Mouse (Mus musculus) CH12.LX (cell line): ENCODE measurements around the gene Ces1b. TPM values are rescaled to one million over a fixed set of nuclear protein-coding genes. Genes with fewer than 3 reads are reported as not detected.

Experiments
- DNase-seq: peaks from one replicate; pipeline ENCODE4 v3.0.0-alpha.2; 2013; ENCODE audit errors: extremely low read depth
- H3K27ac ChIP-seq: 2 replicates; pipeline ENCODE4 v1.5.1; 2012; ENCODE audit warnings: low read depth, mild to moderate bottlenecking, control low read depth, moderate library complexity; ENCODE audit not compliant: insufficient read depth
- H3K27me3 ChIP-seq: replicated peaks from 2 replicates; pipeline ENCODE3; 2012; ENCODE audit warnings: inconsistent platforms
- H3K36me3 ChIP-seq, 2 experiments: replicated peaks in 1 of 2; 2 replicates each; pipeline versions ENCODE3 to v1.6.1; 2012; ENCODE audit warnings: inconsistent platforms in 1 of 2, low read length in 1 of 2, mild to moderate bottlenecking in 1 of 2, mixed read lengths in 1 of 2, moderate library complexity in 1 of 2; ENCODE audit not compliant: control insufficient read depth in 1 of 2, insufficient read depth in 1 of 2
- H3K4me1 ChIP-seq, 2 experiments: 2 replicates each; pipeline ENCODE4 v1.6.1; 2012; ENCODE audit warnings: inconsistent platforms in 1 of 2, moderate library complexity in 1 of 2; ENCODE audit not compliant: insufficient read depth in 2 of 2, control insufficient read depth in 1 of 2
- H3K4me2 ChIP-seq: 2 replicates; pipeline ENCODE4 v1.6.1; 2012; ENCODE audit warnings: low read depth, mild to moderate bottlenecking, control low read depth; ENCODE audit not compliant: poor library complexity, insufficient read depth, severe bottlenecking
- H3K4me3 ChIP-seq, 3 experiments: fragments of 150-350 bp in 1 of 3; sonication (generic) in 1 of 3; replicated peaks in 1 of 3; 2 replicates each; pipeline versions ENCODE3 to v1.5.1; 2011 to 2012; ENCODE audit warnings: low read depth in 2 of 3, low read length in 2 of 3, mild to moderate bottlenecking in 2 of 3, moderate library complexity in 2 of 3, control low read depth in 1 of 3, improper control_type of control experiment in 1 of 3, inconsistent platforms in 1 of 3, mixed read lengths in 1 of 3; ENCODE audit not compliant: poor library complexity in 1 of 3
- H3K79me2 ChIP-seq: replicated peaks from 2 replicates; pipeline ENCODE4 v1.6.1; 2012; ENCODE audit warnings: mild to moderate bottlenecking, moderate library complexity; ENCODE audit not compliant: control insufficient read depth, poor library complexity, insufficient read depth, severe bottlenecking; ENCODE audit errors: extremely low read depth
- H3K9ac ChIP-seq: 2 replicates; pipeline ENCODE4 v1.6.1; 2012; ENCODE audit warnings: low read depth, mild to moderate bottlenecking, control low read depth, moderate library complexity; ENCODE audit not compliant: insufficient read depth
- H3K9me3 ChIP-seq: replicated peaks from 2 replicates; pipeline ENCODE3; 2012; ENCODE audit warnings: low read length, inconsistent platforms, mixed read lengths
- CHD1 ChIP-seq: IDR thresholded peaks from 2 replicates; pipeline ENCODE4 v1.6.1; 2012; ENCODE audit warnings: low read depth, low read length, improper control_type of control experiment, inconsistent platforms
- CHD2 ChIP-seq: IDR thresholded peaks from 2 replicates; pipeline ENCODE4 v1.6.1; 2011; ENCODE audit warnings: low read length, improper control_type of control experiment
- ELF1 ChIP-seq: IDR thresholded peaks from 2 replicates; pipeline ENCODE4 v1.6.1; 2014; ENCODE audit warnings: low read depth, mild to moderate bottlenecking, inconsistent platforms, low read length, improper control_type of control experiment
- EP300 ChIP-seq: IDR thresholded peaks from 2 replicates; pipeline ENCODE4 v1.6.1; 2011; ENCODE audit warnings: low read length, improper control_type of control experiment
- ETS1 ChIP-seq: conservative IDR thresholded peaks from 2 replicates; pipeline ENCODE4 v1.6.1; 2012; ENCODE audit warnings: low read depth, mild to moderate bottlenecking, inconsistent platforms, low read length, improper control_type of control experiment, moderate library complexity
- HCFC1 ChIP-seq: IDR thresholded peaks from 2 replicates; pipeline ENCODE4 v1.6.1; 2012; ENCODE audit warnings: low read depth, mild to moderate bottlenecking, inconsistent platforms, low read length, improper control_type of control experiment
- IRF4 ChIP-seq: IDR thresholded peaks from 2 replicates; pipeline ENCODE4 v1.6.1; 2014; ENCODE audit warnings: low read depth, mild to moderate bottlenecking, inconsistent platforms, low read length, improper control_type of control experiment
- JUN ChIP-seq: IDR thresholded peaks from 2 replicates; pipeline ENCODE4 v1.6.1; 2011; ENCODE audit warnings: low read depth, mild to moderate bottlenecking, low read length, improper control_type of control experiment, moderate library complexity; ENCODE audit not compliant: insufficient read depth
- JUND ChIP-seq: conservative IDR thresholded peaks from 2 replicates; pipeline ENCODE4 v1.6.1; 2011; ENCODE audit warnings: low read depth, low read length, improper control_type of control experiment
- MAFK ChIP-seq: IDR thresholded peaks from 2 replicates; pipeline ENCODE4 v1.6.1; 2011; ENCODE audit warnings: low read length, improper control_type of control experiment; ENCODE audit not compliant: insufficient replicate concordance
- MAZ ChIP-seq: IDR thresholded peaks from 2 replicates; pipeline ENCODE4 v1.6.1; 2012; ENCODE audit warnings: low read depth, mild to moderate bottlenecking, inconsistent platforms, low read length, improper control_type of control experiment, moderate library complexity
- MXI1 ChIP-seq: IDR thresholded peaks from 2 replicates; pipeline ENCODE4 v1.6.1; 2011; ENCODE audit warnings: mild to moderate bottlenecking, low read depth, low read length, improper control_type of control experiment
- MYC ChIP-seq: IDR thresholded peaks from 2 replicates; pipeline ENCODE4 v1.6.1; 2011; ENCODE audit warnings: low read depth, mild to moderate bottlenecking, improper control_type of control experiment, low read length
- NELFE ChIP-seq: IDR thresholded peaks from 2 replicates; pipeline ENCODE4 v1.6.1; 2011; ENCODE audit warnings: low read depth, low read length, improper control_type of control experiment
- PAX5 ChIP-seq: IDR thresholded peaks from 2 replicates; pipeline ENCODE4 v1.6.1; 2012; ENCODE audit warnings: low read length, inconsistent platforms, mixed read lengths
- POLR2A ChIP-seq: IDR thresholded peaks from 2 replicates; pipeline ENCODE4 v1.6.1; 2011; ENCODE audit warnings: low read depth, mild to moderate bottlenecking, improper control_type of control experiment, low read length
- RAD21 ChIP-seq: IDR thresholded peaks from 2 replicates; pipeline ENCODE4 v1.6.1; 2011; ENCODE audit warnings: low read depth, mild to moderate bottlenecking, low read length, improper control_type of control experiment, moderate library complexity
- RCOR1 ChIP-seq: conservative IDR thresholded peaks from 2 replicates; pipeline ENCODE4 v1.6.1; 2012; ENCODE audit warnings: low read depth, mild to moderate bottlenecking, inconsistent platforms, low read length, improper control_type of control experiment
- SIN3A ChIP-seq: IDR thresholded peaks from 2 replicates; pipeline ENCODE4 v1.6.1; 2012; ENCODE audit warnings: low read length, improper control_type of control experiment, inconsistent platforms
- SMC3 ChIP-seq: IDR thresholded peaks from 2 replicates; pipeline ENCODE4 v1.6.1; 2011; ENCODE audit warnings: low read depth, low read length, improper control_type of control experiment
- TCF12 ChIP-seq: IDR thresholded peaks from 2 replicates; pipeline ENCODE4 v1.6.1; 2014; ENCODE audit warnings: low read depth, mild to moderate bottlenecking, inconsistent platforms, low read length, improper control_type of control experiment
- UBTF ChIP-seq: IDR thresholded peaks from 2 replicates; pipeline ENCODE4 v1.6.1; 2012; ENCODE audit warnings: low read depth, mild to moderate bottlenecking, inconsistent platforms, low read length, improper control_type of control experiment, moderate library complexity
- USF1 ChIP-seq: IDR thresholded peaks from 2 replicates; pipeline ENCODE4 v1.6.1; 2014; ENCODE audit warnings: low read depth, mild to moderate bottlenecking, inconsistent platforms, low read length, improper control_type of control experiment
- USF2 ChIP-seq: conservative IDR thresholded peaks from 2 replicates; pipeline ENCODE4 v1.6.1; 2011; ENCODE audit warnings: low read depth, low read length, improper control_type of control experiment
- ZC3H11A ChIP-seq: IDR thresholded peaks from 2 replicates; pipeline ENCODE4 v1.6.1; 2012; ENCODE audit warnings: low read depth, mild to moderate bottlenecking, inconsistent platforms, low read length, improper control_type of control experiment
- ZKSCAN1 ChIP-seq: IDR thresholded peaks from 2 replicates; pipeline ENCODE4 v1.6.1; 2012; ENCODE audit warnings: low read depth, inconsistent platforms, low read length, improper control_type of control experiment, borderline replicate concordance
- ZMIZ1 ChIP-seq: IDR thresholded peaks from 2 replicates; pipeline ENCODE4 v1.6.1; 2012; ENCODE audit warnings: low read depth, mild to moderate bottlenecking, inconsistent platforms, low read length, improper control_type of control experiment
- ZNF384 ChIP-seq: IDR thresholded peaks from 2 replicates; pipeline ENCODE4 v1.6.1; 2012; ENCODE audit warnings: low read depth, low read length, improper control_type of control experiment, inconsistent platforms
- dilution Hi-C: fragments of 300-500 bp; cut with MboI; formaldehyde crosslinking; loops from 2 replicates; pipeline ENCODE4 v1.14.3; 2020; ENCODE audit warnings: low sequenced_read_pairs; ENCODE audit not compliant: extremely low pct_unique_long_range_greater_than_20kb, extremely low pct_ligation_motif_present
- in situ Hi-C: fragments of 300-500 bp; cut with MboI; formaldehyde crosslinking; loops from 3 replicates; pipeline ENCODE4 v1.14.3; 2019; ENCODE audit warnings: low sequenced_read_pairs, low pct_ligation_motif_present, low pct_unique_long_range_greater_than_20kb, mixed read lengths
- polyA plus RNA-seq: library from polyadenylated mRNA; unstranded; fragments of >175 nt; gene quantifications from 2 replicates; pipeline ENCODE4 v1.2.1, GENCODE M21; 2012; ENCODE audit warnings: low read depth; ENCODE audit not compliant: insufficient read length
- total RNA-seq, 2 experiments: library from RNA; depleted of rRNA; stranded (reverse); fragments of 300-350 nt in 1 of 2; fragments of >200 nt in 1 of 2; gene quantifications; 2 replicates each; pipeline ENCODE4 v1.2.3; 2012 to 2014

Ces1b gene
- total and polyA plus RNA-seq, 3 experiments = not detected

GRCm38 (mm10) chr8:93088686-93089122 is 8.9 kb upstream of the Ces1b start:
- in situ Hi-C loops = no loop called here
- no peak overlapping the region for H3K4me3 ChIP-seq
- TF ChIP-seq UBTF (no peak), TCF12 (no peak), MAFK (no peak), MAZ (no peak), ZKSCAN1 (no peak), RAD21 (no peak), MYC (no peak), USF1 (no peak), ZMIZ1 (no peak), MXI1 (no peak), ZC3H11A (no peak), ELF1 (no peak), PAX5 (no peak), ZNF384 (no peak), SMC3 (no peak), NELFE (no peak), POLR2A (no peak), CHD1 (no peak), RCOR1 (no peak), CHD2 (no peak)
- TF ChIP-seq, all 38 proteins: peak for 0
- Histone ChIP-seq H3K27ac (no peak overlapping the region), H3K4me2 (no peak overlapping the region), H3K4me1 (no peaks in the 10 kb centered on the region), H3K79me2 (no peaks in the 10 kb centered on the region), H3K27me3 (peaks cover 4% of the 10 kb centered on the region), H3K36me3 (no peaks in the 10 kb centered on the region), H3K9ac (no peak overlapping the region), H3K9me3 (no peaks in the 10 kb centered on the region)
- DNase-seq = no peak
- dilution Hi-C loops = no loop called here

DNA sequence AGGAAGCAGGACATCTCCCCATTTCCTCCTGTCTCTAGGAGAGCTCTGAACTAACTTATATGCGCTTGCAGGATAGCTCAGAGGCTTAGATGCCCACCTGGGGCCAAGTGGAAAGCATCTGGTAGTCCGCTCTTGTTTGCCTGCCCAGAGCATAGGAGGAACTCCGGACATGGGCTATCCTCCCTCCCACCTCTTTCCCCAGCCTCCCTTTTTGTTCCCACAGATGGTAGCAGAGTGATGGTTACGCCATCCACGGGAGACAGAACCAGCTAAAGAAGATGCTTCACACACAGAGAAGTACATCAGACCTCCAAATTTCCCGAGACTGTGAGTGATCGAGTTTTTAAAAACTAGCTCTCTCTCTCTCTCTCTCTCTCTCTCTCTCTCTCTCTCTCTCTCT is 8.4 kb upstream of the Ces1b start:
- Histone ChIP-seq H3K4me2 (no peak overlapping the region), H3K27me3 (peaks cover 4% of the 10 kb centered on the region), H3K9ac (no peak overlapping the region), H3K4me3 (no peak overlapping the region), H3K36me3 (no peaks in the 10 kb centered on the region), H3K4me1 (no peaks in the 10 kb centered on the region), H3K9me3 (no peaks in the 10 kb centered on the region), H3K27ac (no peak overlapping the region), H3K79me2 (no peaks in the 10 kb centered on the region)
- TF ChIP-seq POLR2A = no peak
- TF ChIP-seq USF2 = no peak
- no peak for TF ChIP-seq EP300
- TF ChIP-seq MYC = no peak
- no peak for TF ChIP-seq ELF1
- TF ChIP-seq JUND = no peak
- TF ChIP-seq ETS1 = no peak
- no peak for TF ChIP-seq SIN3A
- no peak for TF ChIP-seq MAFK
- no peak for TF ChIP-seq IRF4
- no peak for TF ChIP-seq ZNF384
- no peak for TF ChIP-seq HCFC1
- TF ChIP-seq JUN = no peak
- in situ Hi-C loops = no loop called here
- DNase-seq = no peak
- dilution Hi-C loops = no loop called here
